Mouse (Mus musculus) liver, adult 10 weeks (tissue): ENCODE measurements around the gene Sik1. TPM values are rescaled to one million over a fixed set of nuclear protein-coding genes. Genes with fewer than 3 reads are reported as not detected.

ENCODE experiments used
- polyA plus RNA-seq: library from polyadenylated mRNA; stranded (reverse); fragments of 350-450 nt; fragmentation: Illumina TruSeq; extraction: RNeasy Lipid Tissue Mini Kit (QIAGEN cat#74804); gene quantifications from one replicate; pipeline ENCODE4 v1.2.3, GENCODE M21; 2014; ENCODE audit warnings: low read depth, low replicate concordance

The Sik1 gene
- 4.6 TPM for polyA plus RNA-seq

GRCm38 (mm10) chr17:31855597-31856518 is at the start of gene Sik1:
Sik1 (minus strand) TSS chr17:31855804.

Other genes with a start within 250 kb of the Sik1 start
- 75.4 TPM for gene Cbs, start 218.6 kb downstream of the Sik1 start, polyA plus RNA-seq
- gene U2af1, start 196.9 kb downstream of the Sik1 start, polyA plus RNA-seq = 50.9 TPM
- not detected for gene Cryaa, start 178.0 kb downstream of the Sik1 start, polyA plus RNA-seq
- gene Rrp1b, start 180.3 kb upstream of the Sik1 start, polyA plus RNA-seq = 0.69 TPM
- gene Hsf2bp, start 180.5 kb upstream of the Sik1 start, polyA plus RNA-seq = not detected